Mouse (Mus musculus) lung, adult 18-20 months (tissue): ENCODE results near the gene Arhgap32.
"Not testable (repeated sequence)": the region's sequence is repeated elsewhere in the genome, so short reads cannot be mapped to it uniquely, and the experiment has no call there.

Experiments
- DNase-seq, 2 experiments: peaks; one replicate each; pipeline ENCODE4 v3.0.0; 2022; ENCODE audit warnings: mixed read lengths in 2 of 2

The Arhgap32 gene

GRCm38 (mm10) chr9:32115786-32116185 lies at the start of gene Arhgap32:
Gene Arhgap32 (plus strand): TSS chr9:32116136.
- DNase-seq: no peak

- no peak for DNase-seq
Observed at GRCm38 (mm10) chr9:32072778-32073177, 43.2 kb upstream of the Arhgap32 start.

GRCm38 (mm10) chr9:32088106-32088776 lies 27.7 kb upstream of the Arhgap32 start:
- DNase-seq: peak in 1 of 2 experiments; percentile 29

GRCm38 (mm10) chr9:32088882-32089281 lies 27.1 kb upstream of the Arhgap32 start:
- no peak for DNase-seq

- no peak for DNase-seq
Observed at GRCm38 (mm10) chr9:32093456-32093855, 22.5 kb upstream of the Arhgap32 start.

DNA sequence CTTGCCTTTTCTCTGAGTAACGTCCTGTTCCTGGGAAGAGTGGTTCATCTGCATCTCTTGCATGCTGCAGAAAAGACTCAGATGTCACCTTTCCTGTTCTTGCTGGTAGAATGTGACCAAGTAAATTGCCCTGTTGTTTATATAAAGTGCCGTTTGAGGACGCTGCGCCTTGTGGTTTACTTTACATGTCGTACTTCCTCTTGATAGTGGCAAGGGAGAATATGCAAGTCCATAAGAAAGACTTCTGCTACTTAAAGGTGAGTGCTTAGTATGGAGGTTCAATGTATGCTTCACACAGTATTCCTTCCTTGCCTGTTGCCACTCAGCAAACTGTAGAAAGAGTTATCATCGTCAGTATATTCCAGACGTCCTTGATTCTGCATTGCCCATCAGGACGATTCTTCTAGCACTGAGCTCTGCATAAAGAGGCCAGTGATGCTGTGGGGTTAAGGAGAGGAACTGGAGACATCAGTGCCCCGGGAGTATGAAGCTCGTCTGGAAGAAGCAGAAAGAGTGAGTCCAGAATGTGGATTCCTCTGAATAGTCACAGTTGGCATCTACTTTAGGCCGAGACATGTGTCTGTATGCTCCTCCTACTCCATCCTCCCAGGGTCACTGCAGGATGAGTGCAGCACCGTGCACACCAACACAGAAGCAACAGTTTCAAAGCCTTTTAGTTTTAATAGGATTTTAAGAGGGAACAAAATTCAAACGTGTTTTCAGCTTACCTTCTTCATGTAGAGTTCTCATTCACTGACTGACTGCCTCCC lies 21.4 kb upstream of the Arhgap32 start:
- no peak for DNase-seq

GRCm38 (mm10) chr9:32095511-32095910 lies 20.4 kb upstream of the Arhgap32 start:
- no peak for DNase-seq

DNA sequence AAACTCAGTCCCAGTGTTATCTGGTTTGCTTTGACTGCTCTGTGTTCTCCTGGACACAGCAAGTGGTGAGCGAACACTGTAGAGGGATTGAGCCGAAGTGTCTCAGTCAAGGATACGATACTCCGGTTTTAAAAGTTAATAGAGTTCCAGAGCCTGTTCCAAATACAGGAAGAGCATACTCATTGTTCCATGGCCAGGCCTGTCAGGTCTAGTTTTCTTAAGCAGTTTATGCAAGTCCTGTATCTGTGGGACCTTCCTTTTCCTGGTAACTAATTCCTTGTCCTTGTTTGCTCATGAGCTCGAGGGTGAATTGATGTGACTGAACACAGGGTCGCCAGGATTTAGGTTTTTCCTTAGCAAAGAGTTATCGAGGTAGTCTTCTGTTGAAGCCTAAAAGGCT lies 19.4 kb upstream of the Arhgap32 start:
- DNase-seq: no peak

DNA sequence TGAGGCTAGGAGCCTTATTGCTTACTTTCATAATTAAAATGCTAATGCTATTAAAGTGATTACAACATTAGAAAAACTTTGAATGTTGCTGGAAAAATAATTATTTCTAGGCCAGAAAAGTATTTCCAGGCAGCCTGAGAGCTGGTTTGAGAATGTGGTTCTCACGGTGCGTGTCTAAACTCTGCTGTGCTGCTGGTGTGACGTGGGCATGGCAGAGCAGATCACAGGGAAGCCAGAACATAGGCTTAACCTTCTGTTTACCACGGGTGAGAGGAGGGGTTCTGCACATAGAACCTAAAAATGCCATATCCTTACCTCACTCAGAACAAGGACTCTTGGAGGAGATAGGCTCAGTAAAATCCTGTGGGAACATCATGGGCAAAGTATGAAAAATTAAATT lies 18.8 kb upstream of the Arhgap32 start:
- DNase-seq: no peak

DNA sequence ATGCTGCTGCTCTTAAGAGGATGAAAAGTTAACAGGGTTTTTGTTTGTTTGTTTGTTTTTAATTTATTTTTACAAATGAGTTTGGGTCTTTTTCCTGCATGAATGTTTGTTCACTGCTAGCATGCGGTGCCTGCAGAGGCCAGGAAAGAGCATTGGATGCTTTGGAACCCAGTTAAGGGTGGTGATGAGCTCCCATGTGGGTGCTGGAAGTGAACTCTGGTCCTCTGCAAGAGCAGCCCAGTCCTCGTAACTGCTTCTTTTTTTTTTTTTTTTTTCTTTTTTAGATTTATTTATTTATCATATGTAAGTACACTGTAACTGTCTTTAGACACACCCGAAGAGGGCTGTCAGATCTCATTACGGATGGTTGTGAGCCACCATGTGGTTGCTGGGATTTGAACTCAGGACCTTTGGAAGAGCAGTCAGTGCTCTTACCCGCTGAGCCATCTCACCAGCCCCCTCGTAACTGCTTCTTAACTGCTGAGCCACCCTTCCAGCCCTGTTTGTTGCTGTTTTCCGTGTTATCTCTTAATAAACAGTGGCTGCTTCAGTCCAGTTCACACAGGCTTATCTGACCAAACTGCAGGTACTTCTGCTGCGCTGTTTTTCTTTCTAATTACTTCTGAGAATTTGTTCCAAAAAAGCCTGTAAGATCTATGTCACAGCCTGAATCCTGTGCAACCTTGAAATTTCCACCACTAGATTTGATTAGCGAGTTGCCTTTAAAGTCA lies 17.3 kb upstream of the Arhgap32 start:
- DNase-seq: no peak

- no peak for DNase-seq
Observed at GRCm38 (mm10) chr9:32100561-32100960, 15.4 kb upstream of the Arhgap32 start.

DNA sequence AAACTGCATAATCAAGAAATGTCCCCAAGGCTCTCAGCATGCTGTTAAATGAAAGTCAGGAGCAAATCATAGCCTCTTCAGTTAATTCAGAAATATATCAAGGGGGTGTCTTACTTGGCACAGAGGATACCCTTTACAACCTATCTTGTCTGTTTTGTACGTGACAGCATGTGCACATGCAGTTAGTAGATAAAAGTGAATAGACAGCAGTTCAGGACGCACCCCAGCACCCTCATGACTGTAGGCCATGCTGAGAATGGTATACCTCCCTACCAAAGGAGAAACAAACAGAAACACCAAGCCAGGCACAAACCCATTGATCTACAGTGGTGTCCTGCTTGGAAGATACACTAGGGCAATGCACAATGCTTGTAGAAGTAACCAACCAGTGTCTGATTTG lies 14.4 kb upstream of the Arhgap32 start:
- no peak for DNase-seq

DNA sequence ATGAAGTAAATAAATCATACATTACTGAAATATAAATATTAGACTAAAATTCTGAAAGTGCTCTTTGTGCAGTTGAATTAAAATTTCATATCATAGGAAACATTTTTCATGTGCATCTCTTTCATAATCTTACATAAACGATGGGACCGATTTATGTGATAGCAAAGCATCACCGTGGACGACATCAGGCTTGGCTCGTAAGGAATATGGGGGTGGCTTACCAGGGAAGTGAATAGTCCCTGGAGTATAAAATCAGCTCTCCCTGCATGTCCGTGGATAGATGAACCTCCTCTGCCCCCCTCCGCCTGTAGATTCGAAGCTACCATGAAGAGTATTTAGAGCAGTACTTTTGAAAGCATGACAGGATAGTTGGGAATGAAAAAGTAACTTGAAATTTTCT lies 11.3 kb upstream of the Arhgap32 start:
- no peak for DNase-seq

GRCm38 (mm10) chr9:32110376-32110775 lies 5.6 kb upstream of the Arhgap32 start:
- DNase-seq: no peak

DNA sequence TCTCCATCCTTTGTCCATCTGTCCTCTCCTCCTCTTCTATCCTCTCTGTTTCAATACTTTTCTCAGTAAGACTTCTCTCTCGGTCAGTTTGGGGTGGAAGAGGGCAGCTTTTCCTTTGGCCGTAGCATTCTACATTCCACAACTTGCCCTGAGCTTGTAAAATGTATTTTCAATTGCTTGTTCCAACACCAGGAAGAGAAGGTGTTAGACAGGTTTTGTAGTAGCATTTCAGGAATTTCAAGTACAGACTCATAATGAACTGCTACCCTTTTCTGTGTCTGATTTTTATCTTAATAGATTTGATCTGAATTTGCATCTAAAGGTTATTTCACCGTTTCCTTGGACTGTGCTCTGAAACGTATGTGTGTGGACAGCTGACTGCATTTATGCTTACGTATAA lies 336 bp downstream of the Arhgap32 start:
- no peak for DNase-seq

GRCm38 (mm10) chr9:32117876-32118275 lies 1.9 kb downstream of the Arhgap32 start:
- peak; percentile 64 to 68 for DNase-seq

GRCm38 (mm10) chr9:32118433-32118832 lies 2.5 kb downstream of the Arhgap32 start:
- no peak for DNase-seq

DNA sequence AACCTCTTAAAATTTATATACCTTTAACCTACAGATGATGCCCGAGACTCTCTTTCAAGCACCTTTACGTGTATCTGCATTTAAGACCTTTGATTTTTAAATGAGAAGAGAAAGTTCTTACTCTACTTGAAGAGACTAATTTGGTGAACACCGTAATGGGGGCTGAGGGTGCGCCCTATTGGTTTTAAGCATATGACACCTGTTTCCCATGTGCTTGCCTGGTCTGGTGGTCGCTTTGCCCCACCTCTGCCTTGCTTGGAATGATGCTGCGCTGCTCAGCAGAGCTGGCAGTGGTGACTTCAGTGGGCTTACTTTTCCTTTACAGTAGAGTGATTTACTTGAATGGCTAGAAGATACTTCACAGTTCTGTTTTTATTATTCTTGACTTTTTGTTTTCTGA lies 3.6 kb downstream of the Arhgap32 start:
- DNase-seq: no peak

- DNase-seq: no peak
Observed at GRCm38 (mm10) chr9:32120162-32120561, 4.2 kb downstream of the Arhgap32 start.

DNA sequence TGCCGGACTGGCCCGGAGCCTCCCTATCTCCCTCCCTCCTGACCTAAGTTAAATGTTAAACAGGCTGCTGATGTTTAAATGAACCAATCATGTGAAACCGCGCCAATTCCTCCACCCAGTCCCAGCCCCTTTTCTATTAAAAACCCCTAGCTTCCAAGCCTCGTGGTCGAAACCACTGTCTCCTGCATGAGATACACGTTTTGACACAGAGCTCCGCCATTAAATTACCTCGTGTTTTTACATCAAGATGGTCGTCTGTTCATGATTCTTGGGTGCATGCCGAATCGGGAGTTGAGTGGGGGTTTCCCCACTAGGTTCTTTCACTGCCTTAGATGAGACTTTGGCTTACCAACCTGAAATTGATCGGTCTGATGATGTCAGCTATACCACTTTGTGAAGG lies 5.3 kb downstream of the Arhgap32 start:
- not testable (repeated sequence) for DNase-seq

- DNase-seq: no peak
Observed at GRCm38 (mm10) chr9:32136195-32136594, 20.3 kb downstream of the Arhgap32 start.

- no peak for DNase-seq
Observed at GRCm38 (mm10) chr9:32136680-32137295, 20.9 kb downstream of the Arhgap32 start.

GRCm38 (mm10) chr9:32137697-32138426 lies 21.9 kb downstream of the Arhgap32 start:
- DNase-seq: no peak
